ENCODE assay signal across 26 mouse cellular contexts in genomic region chr16:23686783-23687182, GRCm38 (mm10).
A peak's percentile ranks its signal among the peaks of the same experiment; 100 is the strongest.
DNase-seq lines count a peak whose midpoint lies in the region; ATAC-seq lines count a peak whose summit lies in the region.
"Had no signal": no experiment of that assay in that cellular context is flagged by ENCODE, and none has a peak within 500 bp of the region (broad histone marks: within the 10 kb centered on the region; RNA-seq: fewer than 3 reads in every experiment).

No protein-coding gene starts in this region.

- H3K36me3 ChIP-seq in hindbrain, embryonic 15.5 days, result no peaks in the 10 kb centered on the region
- H3K36me3 ChIP-seq in hindbrain, embryonic 10.5 days, result no peaks in the 10 kb centered on the region
- no peaks in the 10 kb centered on the region for H3K36me3 ChIP-seq in neural tube, embryonic 13.5 days
- H3K36me3 ChIP-seq in neural tube, embryonic 15.5 days, result no peaks in the 10 kb centered on the region
- H3K36me3 ChIP-seq: embryonic facial prominence, embryonic 12.5 days; forebrain, embryonic 12.5 days; heart, embryonic 12.5 days; hindbrain, embryonic 12.5 days; intestine, embryonic 15.5 days; midbrain, embryonic 15.5 days had no signal

- no peak overlapping the region for H3K9ac ChIP-seq in hindbrain, embryonic 15.5 days
- no peak overlapping the region for H3K9ac ChIP-seq in neural tube, embryonic 13.5 days
- H3K9ac ChIP-seq in neural tube, embryonic 15.5 days (replicated peaks), result no peak overlapping the region
- H3K9ac ChIP-seq: embryonic facial prominence, embryonic 12.5 days; forebrain, embryonic 12.5 days; heart, embryonic 12.5 days; hindbrain, embryonic 12.5 days; intestine, embryonic 15.5 days; midbrain, embryonic 15.5 days had no signal

- DNase-seq in hindbrain, embryonic 10.5 days (ENCODE audit: low spot score), result no peak
- no peak for DNase-seq in neural tube, embryonic 10.5 days (ENCODE audit: extremely low spot score, low spot score)
- peak; percentile 13 to 52 for DNase-seq in frontal cortex, postnatal 36 days (ENCODE audit: low spot score in 2 of 2)
- DNase-seq in lung, postnatal 25 days (ENCODE audit: low spot score), result no peak
- DNase-seq: adrenal gland, postnatal 25 days; cerebellum, adult 18-20 months; cerebellum, postnatal 14 days; gastrocnemius, postnatal 14 days; heart, adult 11 months; heart, postnatal 10 days; kidney, adult 8-10 months; kidney, postnatal 10 days; thymus, adult 2 months; thymus, postnatal 4 days had no signal

- H3K27me3 ChIP-seq in hindbrain, embryonic 15.5 days, result no peaks in the 10 kb centered on the region
- no peaks in the 10 kb centered on the region for H3K27me3 ChIP-seq in hindbrain, embryonic 10.5 days (ENCODE audit: insufficient read depth, poor library complexity, severe bottlenecking)
- no peaks in the 10 kb centered on the region for H3K27me3 ChIP-seq in neural tube, embryonic 13.5 days
- H3K27me3 ChIP-seq in neural tube, embryonic 15.5 days (replicated peaks), result no peaks in the 10 kb centered on the region
- H3K27me3 ChIP-seq: embryonic facial prominence, embryonic 12.5 days; forebrain, embryonic 12.5 days; heart, embryonic 12.5 days; hindbrain, embryonic 12.5 days; intestine, embryonic 15.5 days; midbrain, embryonic 15.5 days had no signal

- H3K4me2 ChIP-seq in hindbrain, embryonic 15.5 days, result no peak overlapping the region
- no peak overlapping the region for H3K4me2 ChIP-seq in neural tube, embryonic 13.5 days
- peak overlapping the region; percentile 17; the same call in 1 of the 2 replicates for H3K4me2 ChIP-seq in neural tube, embryonic 15.5 days
- H3K4me2 ChIP-seq: embryonic facial prominence, embryonic 12.5 days; forebrain, embryonic 12.5 days; heart, embryonic 12.5 days; hindbrain, embryonic 12.5 days; intestine, embryonic 15.5 days; midbrain, embryonic 15.5 days had no signal

- H3K4me3 ChIP-seq in hindbrain, embryonic 15.5 days, result no peak overlapping the region
- H3K4me3 ChIP-seq in hindbrain, embryonic 10.5 days, result no peak overlapping the region
- H3K4me3 ChIP-seq in neural tube, embryonic 13.5 days, result no peak overlapping the region
- no peak overlapping the region for H3K4me3 ChIP-seq in neural tube, embryonic 15.5 days (replicated peaks)
- H3K4me3 ChIP-seq: embryonic facial prominence, embryonic 12.5 days; forebrain, embryonic 12.5 days; heart, embryonic 12.5 days; hindbrain, embryonic 12.5 days; intestine, embryonic 15.5 days; midbrain, embryonic 15.5 days had no signal

- peak overlapping the region; percentile 45; the same call in 1 of the 2 replicates for H3K27ac ChIP-seq in hindbrain, embryonic 15.5 days (replicated peaks)
- H3K27ac ChIP-seq in hindbrain, embryonic 10.5 days, result no peak overlapping the region
- H3K27ac ChIP-seq in neural tube, embryonic 13.5 days (replicated peaks), result peak overlapping the region; percentile 38; the same call in 1 of the 2 replicates
- H3K27ac ChIP-seq in neural tube, embryonic 15.5 days (replicated peaks), result 0 out of 2 replicates have a peak overlapping the region, but pooled peaks have one; percentile 9
- H3K27ac ChIP-seq: embryonic facial prominence, embryonic 12.5 days; forebrain, embryonic 12.5 days; hindbrain, embryonic 12.5 days; intestine, embryonic 15.5 days; macrophage; midbrain, embryonic 15.5 days; stomach, postnatal 0 days had no signal

- H3K4me1 ChIP-seq in hindbrain, embryonic 15.5 days (replicated peaks), result no peaks in the 10 kb centered on the region
- H3K4me1 ChIP-seq in hindbrain, embryonic 10.5 days (replicated peaks), result 0 out of 2 replicates have a peak, but pooled peaks cover 5% of the 10 kb centered on the region
- H3K4me1 ChIP-seq in neural tube, embryonic 13.5 days (replicated peaks), result no peaks in the 10 kb centered on the region
- 0 out of 2 replicates have a peak, but pooled peaks cover 2% of the 10 kb centered on the region for H3K4me1 ChIP-seq in neural tube, embryonic 15.5 days
- H3K4me1 ChIP-seq: embryonic facial prominence, embryonic 12.5 days; heart, embryonic 12.5 days; hindbrain, embryonic 12.5 days; intestine, embryonic 15.5 days; midbrain, embryonic 15.5 days had no signal

- no peak for ATAC-seq in hindbrain, embryonic 15.5 days (ENCODE audit: low FRiP score, low read depth)
- ATAC-seq in neural tube, embryonic 13.5 days (ENCODE audit: low read depth), result no peak
- no peak for ATAC-seq in neural tube, embryonic 15.5 days (ENCODE audit: low FRiP score)
- no peak for ATAC-seq in cerebellum, adult (ENCODE audit: insufficient number of reproducible peaks, low FRiP score, low TSS enrichment)
- ATAC-seq: intestine, embryonic 15.5 days; midbrain, embryonic 15.5 days had no signal

- no peaks in the 10 kb centered on the region for H3K9me3 ChIP-seq in hindbrain, embryonic 15.5 days
- no peaks in the 10 kb centered on the region for H3K9me3 ChIP-seq in hindbrain, embryonic 10.5 days
- no peaks in the 10 kb centered on the region for H3K9me3 ChIP-seq in neural tube, embryonic 13.5 days
- H3K9me3 ChIP-seq in neural tube, embryonic 15.5 days (replicated peaks), result no peaks in the 10 kb centered on the region
- H3K9me3 ChIP-seq: embryonic facial prominence, embryonic 12.5 days; forebrain, embryonic 12.5 days; heart, embryonic 12.5 days; hindbrain, embryonic 12.5 days; intestine, embryonic 15.5 days; midbrain, embryonic 15.5 days had no signal

- 65% methylated on average over 8 of the region's 8 CpGs for WGBS in hindbrain, embryonic 15.5 days
- 90% methylated on average over 8 of the region's 8 CpGs for WGBS in hindbrain, embryonic 10.5 days
- WGBS in neural tube, embryonic 13.5 days, result 74% methylated on average over 8 of the region's 8 CpGs
- 62% methylated on average over 8 of the region's 8 CpGs for WGBS in neural tube, embryonic 15.5 days

Comparison
In these comparisons a context has a peak if more than half of its experiments do, and no peak if none do; other contexts are left out.
1. DNase-seq: peak in frontal cortex, postnatal 36 days (2 of 2); none in hindbrain, embryonic 10.5 days (single experiment), neural tube, embryonic 10.5 days (single experiment) and lung, postnatal 25 days (single experiment).